Mouse (Mus musculus): Measurements from ENCODE around the gene Pank4. TPM values are rescaled to one million over a fixed set of nuclear protein-coding genes. Genes with fewer than 3 reads are reported as not detected.
A peak's percentile ranks its signal among the peaks of the same experiment; 100 is the strongest.

The Pank4 gene
- total and polyA plus RNA-seq, 2 experiments, result 13.5 to 19.5 TPM

DNA sequence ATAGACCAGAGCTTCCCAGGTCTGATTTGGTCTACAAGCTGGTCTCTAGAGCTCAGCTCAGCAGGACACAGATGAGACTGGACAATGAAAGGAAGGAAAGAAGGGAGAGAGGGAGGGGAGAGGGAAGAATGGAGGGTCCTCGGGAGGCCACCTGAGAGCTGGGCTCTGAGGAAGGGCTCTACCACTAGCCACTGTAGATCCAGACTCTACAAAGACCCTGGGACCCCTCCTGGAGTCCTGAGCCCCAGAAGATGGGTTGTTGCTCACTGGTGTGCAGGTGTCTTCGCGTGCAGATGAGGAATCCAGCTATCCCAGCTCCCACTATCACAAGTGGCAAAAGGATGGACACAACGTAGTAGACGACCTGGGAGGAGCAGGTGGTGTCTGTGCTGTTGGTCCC lies 41.0 kb upstream of the Pank4 start:
- no peaks in the 10 kb centered on the region for H3K27me3 ChIP-seq (ENCODE audit: control insufficient read depth, insufficient read depth, low read length)
- H3K4me3 ChIP-seq (ENCODE audit: insufficient read depth, low read depth, low read length), result no peak overlapping the region
- H3K9ac ChIP-seq (ENCODE audit: low read depth, low read length), result no peak overlapping the region
- TF ChIP-seq CTCF (IDR thresholded peaks at IDR 0.05; ENCODE audit: low read depth, low read length) (no peak), POLR2A (IDR thresholded peaks at IDR 0.05; ENCODE audit: extremely low read depth, insufficient read depth, low read length) (no peak)
- WGBS, result 86% methylated on average over 5 of the region's 5 CpGs
- H3K79me2 ChIP-seq (ENCODE audit: control insufficient read depth, insufficient read depth, low read length), result no peaks in the 10 kb centered on the region; the same call in 1 of the 2 replicates
- no peak for DNase-seq (ENCODE audit: extremely low read depth, low read depth, low spot score)
- H3K27ac ChIP-seq (replicated peaks; ENCODE audit: insufficient read depth, low read depth, low read length), result no peak overlapping the region
- peaks cover 9% of the 10 kb centered on the region for H3K36me3 ChIP-seq (ENCODE audit: control insufficient read depth, insufficient read depth, low read length)
- H3K4me1 ChIP-seq (ENCODE audit: control insufficient read depth, insufficient read depth, low read length), result peaks cover 6% of the 10 kb centered on the region

DNA sequence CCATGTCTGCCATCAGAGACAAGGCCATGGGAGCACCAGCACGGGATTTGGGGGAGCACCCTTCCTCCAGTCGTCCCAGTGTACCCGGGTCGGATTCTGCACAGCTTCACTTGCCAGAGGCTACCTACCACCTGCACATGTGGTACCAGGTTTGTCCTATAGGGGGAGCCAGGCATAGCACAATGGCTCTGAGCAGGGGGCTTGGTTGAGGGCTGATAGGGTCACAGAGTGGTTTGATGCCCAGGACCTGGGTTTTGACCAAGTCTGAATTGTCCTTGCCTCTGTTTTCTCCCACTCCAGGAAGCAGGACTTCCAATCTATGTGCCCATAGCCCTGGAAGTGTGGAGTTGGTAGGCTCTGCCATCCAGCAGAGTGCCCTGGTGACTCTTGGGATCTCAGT lies 38.5 kb upstream of the Pank4 start:
- no peak overlapping the region for H3K4me3 ChIP-seq (ENCODE audit: insufficient read depth, low read depth, low read length)
- peaks cover 3% of the 10 kb centered on the region for H3K36me3 ChIP-seq (ENCODE audit: control insufficient read depth, insufficient read depth, low read length)
- DNase-seq (ENCODE audit: extremely low read depth, low read depth, low spot score), result no peak
- no peaks in the 10 kb centered on the region; the same call in 1 of the 2 replicates for H3K79me2 ChIP-seq (ENCODE audit: control insufficient read depth, insufficient read depth, low read length)
- WGBS, result 72% methylated on average over 4 of the region's 4 CpGs
- H3K27ac ChIP-seq (replicated peaks; ENCODE audit: insufficient read depth, low read depth, low read length), result no peak overlapping the region
- H3K9ac ChIP-seq (ENCODE audit: low read depth, low read length), result no peak overlapping the region
- no peaks in the 10 kb centered on the region for H3K27me3 ChIP-seq (ENCODE audit: control insufficient read depth, insufficient read depth, low read length)
- no peak for TF ChIP-seq POLR2A (IDR thresholded peaks at IDR 0.05; ENCODE audit: extremely low read depth, insufficient read depth, low read length)
- peak; percentile 69 for TF ChIP-seq CTCF (IDR thresholded peaks at IDR 0.05; ENCODE audit: low read depth, low read length)
- peaks cover 14% of the 10 kb centered on the region for H3K4me1 ChIP-seq (ENCODE audit: control insufficient read depth, insufficient read depth, low read length)

DNA sequence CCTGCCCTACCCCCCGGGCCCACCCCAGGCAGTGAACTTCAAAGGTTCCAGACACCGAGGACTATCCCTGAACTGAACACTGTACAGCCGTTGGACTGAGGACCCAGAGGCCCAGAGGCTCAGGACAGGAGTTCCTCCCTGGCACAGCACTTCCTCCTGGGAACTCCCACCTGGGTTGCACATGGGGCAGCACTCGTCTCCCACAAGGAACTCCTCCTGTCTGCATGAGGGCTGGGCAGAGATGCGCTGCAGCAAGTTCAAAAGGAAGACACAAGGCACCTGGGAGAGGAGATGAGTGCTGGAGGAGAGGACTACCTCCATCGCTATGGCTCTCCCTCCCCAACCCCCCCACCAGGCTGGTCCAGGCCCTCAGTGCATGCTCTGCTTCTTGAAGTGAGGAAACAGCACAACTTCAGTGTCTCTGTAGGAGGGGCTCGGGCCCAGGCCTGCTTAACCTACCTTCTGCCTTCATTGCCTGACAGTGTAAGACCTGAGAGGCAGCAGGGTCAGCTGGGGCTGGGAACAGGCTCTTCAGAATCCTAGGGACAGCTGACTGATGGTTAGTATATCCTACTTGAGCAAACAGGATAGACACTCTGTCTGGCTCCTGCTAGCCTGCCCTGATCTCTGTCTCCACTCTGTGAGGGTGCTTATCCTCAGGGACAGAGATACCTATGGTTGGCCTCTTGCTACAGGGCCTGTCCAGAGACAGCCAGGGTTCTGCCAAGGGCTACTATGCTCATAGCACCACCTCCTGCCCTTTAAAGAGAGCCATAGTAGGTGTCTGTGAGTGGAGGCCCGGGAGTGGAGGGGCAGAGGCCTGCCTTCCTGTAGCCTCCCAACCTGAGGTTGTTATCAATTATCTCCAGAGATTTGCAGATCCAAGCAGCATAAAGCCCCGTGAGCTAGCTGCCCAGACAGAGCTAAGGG lies 36.7 kb upstream of the Pank4 start:
- H3K4me1 ChIP-seq (ENCODE audit: control insufficient read depth, insufficient read depth, low read length), result peaks cover 14% of the 10 kb centered on the region
- TF ChIP-seq CTCF (IDR thresholded peaks at IDR 0.05; ENCODE audit: low read depth, low read length), result no peak
- TF ChIP-seq POLR2A (IDR thresholded peaks at IDR 0.05; ENCODE audit: extremely low read depth, insufficient read depth, low read length), result no peak
- H3K36me3 ChIP-seq (ENCODE audit: control insufficient read depth, insufficient read depth, low read length), result no peaks in the 10 kb centered on the region
- peak; percentile 31 for DNase-seq (ENCODE audit: extremely low read depth, low read depth, low spot score)
- no peaks in the 10 kb centered on the region for H3K27me3 ChIP-seq (ENCODE audit: control insufficient read depth, insufficient read depth, low read length)
- peak overlapping the region; percentile 72 for H3K4me3 ChIP-seq (ENCODE audit: insufficient read depth, low read depth, low read length)
- no peaks in the 10 kb centered on the region; the same call in 1 of the 2 replicates for H3K79me2 ChIP-seq (ENCODE audit: control insufficient read depth, insufficient read depth, low read length)
- peak overlapping the region; percentile 85 for H3K27ac ChIP-seq (replicated peaks; ENCODE audit: insufficient read depth, low read depth, low read length)
- H3K9ac ChIP-seq (ENCODE audit: low read depth, low read length), result peak overlapping the region; percentile 78
- WGBS, result 50% methylated on average over 9 of the region's 9 CpGs

DNA sequence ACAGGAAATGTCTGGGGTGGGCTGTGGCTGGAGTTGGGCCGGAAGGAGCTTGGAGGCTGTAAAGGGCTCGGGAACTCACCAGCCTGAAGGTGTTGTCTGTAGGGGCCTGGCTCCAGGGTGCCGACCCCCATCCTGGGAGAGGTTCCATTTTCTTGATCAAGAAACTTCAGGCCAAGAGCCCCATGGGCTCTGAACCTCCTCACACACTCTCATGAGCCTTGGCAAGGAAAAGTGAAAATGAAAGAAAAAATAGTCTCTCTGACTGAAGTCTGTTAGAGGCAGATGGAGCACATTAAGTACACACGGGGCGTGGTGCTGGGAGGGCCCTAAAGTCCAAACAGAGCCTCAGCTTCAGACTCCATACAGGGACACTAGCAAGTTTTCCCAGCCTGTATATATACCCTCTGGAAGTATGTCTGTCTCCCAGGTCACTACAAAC lies 36.0 kb upstream of the Pank4 start:
- H3K9ac ChIP-seq (ENCODE audit: low read depth, low read length), result peak overlapping the region; percentile 78
- peak overlapping the region; percentile 72 for H3K4me3 ChIP-seq (ENCODE audit: insufficient read depth, low read depth, low read length)
- no peaks in the 10 kb centered on the region; the same call in 1 of the 2 replicates for H3K79me2 ChIP-seq (ENCODE audit: control insufficient read depth, insufficient read depth, low read length)
- peak overlapping the region; percentile 85 for H3K27ac ChIP-seq (replicated peaks; ENCODE audit: insufficient read depth, low read depth, low read length)
- H3K36me3 ChIP-seq (ENCODE audit: control insufficient read depth, insufficient read depth, low read length), result no peaks in the 10 kb centered on the region
- peak; percentile 86 for DNase-seq (ENCODE audit: extremely low read depth, low read depth, low spot score)
- TF ChIP-seq CTCF (IDR thresholded peaks at IDR 0.05; ENCODE audit: low read depth, low read length), result no peak
- no peak for TF ChIP-seq POLR2A (IDR thresholded peaks at IDR 0.05; ENCODE audit: extremely low read depth, insufficient read depth, low read length)
- peaks cover 14% of the 10 kb centered on the region for H3K4me1 ChIP-seq (ENCODE audit: control insufficient read depth, insufficient read depth, low read length)
- WGBS, result 6% methylated on average over 5 of the region's 5 CpGs
- no peaks in the 10 kb centered on the region for H3K27me3 ChIP-seq (ENCODE audit: control insufficient read depth, insufficient read depth, low read length)

DNA sequence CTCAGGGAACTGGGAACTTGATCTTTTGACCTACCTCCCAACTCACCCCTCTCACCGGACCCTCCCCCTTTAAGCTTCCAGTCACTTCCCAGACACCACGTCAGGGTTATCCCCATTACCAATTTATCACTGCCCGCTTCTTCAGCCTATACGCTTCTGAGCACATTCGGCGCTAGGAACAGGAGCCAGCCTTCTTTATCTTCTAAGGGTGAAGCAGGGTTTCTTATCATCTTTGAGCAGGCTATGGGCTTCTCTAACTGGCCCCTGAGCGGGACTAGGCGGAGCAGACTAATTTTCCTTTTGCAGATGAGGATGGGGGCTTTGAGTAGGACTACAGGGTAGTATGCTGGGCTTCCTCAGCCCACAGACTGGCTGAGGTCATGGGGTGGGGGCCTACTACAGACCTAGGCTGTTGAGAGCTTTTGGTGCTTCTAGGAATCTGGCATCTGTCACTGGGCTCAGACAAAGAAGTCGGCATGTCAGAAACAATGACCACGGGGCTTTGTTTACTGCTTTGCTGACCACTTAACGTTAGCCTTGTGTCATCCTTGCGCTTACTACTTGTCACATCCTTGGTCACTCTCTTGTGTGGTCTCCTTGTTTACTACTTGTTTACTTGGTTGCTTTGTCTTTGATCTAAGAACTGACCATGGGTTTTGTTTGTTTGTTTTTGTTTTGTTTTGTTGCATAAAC lies 35.4 kb upstream of the Pank4 start, which contains the start of gene Tnfrsf14:
Gene Tnfrsf14 (minus strand): TSS at position 169 of the 693 bp plus-strand sequence.
- no peak for DNase-seq (ENCODE audit: extremely low read depth, low read depth, low spot score)
- peaks cover 17% of the 10 kb centered on the region for H3K4me1 ChIP-seq (ENCODE audit: control insufficient read depth, insufficient read depth, low read length)
- no peaks in the 10 kb centered on the region; the same call in 1 of the 2 replicates for H3K79me2 ChIP-seq (ENCODE audit: control insufficient read depth, insufficient read depth, low read length)
- peak within 1 kb of the TSS; percentile 78 for H3K9ac ChIP-seq (ENCODE audit: low read depth, low read length)
- WGBS, result 55% methylated on average over 12 of the region's 12 CpGs
- no peaks in the 10 kb centered on the region for H3K36me3 ChIP-seq (ENCODE audit: control insufficient read depth, insufficient read depth, low read length)
- TF ChIP-seq POLR2A (IDR thresholded peaks at IDR 0.05; ENCODE audit: extremely low read depth, insufficient read depth, low read length), result no peak
- no peak for TF ChIP-seq CTCF (IDR thresholded peaks at IDR 0.05; ENCODE audit: low read depth, low read length)
- peak within 1 kb of the TSS; percentile 85 for H3K27ac ChIP-seq (replicated peaks; ENCODE audit: insufficient read depth, low read depth, low read length)
- H3K27me3 ChIP-seq (ENCODE audit: control insufficient read depth, insufficient read depth, low read length), result no peaks in the 10 kb centered on the region
- peak within 1 kb of the TSS; percentile 72 for H3K4me3 ChIP-seq (ENCODE audit: insufficient read depth, low read depth, low read length)

All from liver, adult 2 months (tissue).